Mouse (Mus musculus): ENCODE results near the gene Lnpep. TPM values are rescaled to one million over a fixed set of nuclear protein-coding genes. Genes with fewer than 3 reads are reported as not detected.
"Not testable (repeated sequence)": the region's sequence is repeated elsewhere in the genome, so short reads cannot be mapped to it uniquely, and the experiment has no call there.

The Lnpep gene
- polyA plus RNA-seq, 1 experiment: 14.3 TPM

GRCm38 (mm10) chr17:17631985-17632384 lies 7.1 kb upstream of the Lnpep start:
- TF ChIP-seq POLR2A (IDR thresholded peaks at IDR 0.05; ENCODE audit: borderline replicate concordance, control insufficient read depth, low read depth, low read length) (no peak), CTCF (IDR thresholded peaks at IDR 0.05; ENCODE audit: control insufficient read depth, insufficient read depth, low read length) (no peak)
- H3K4me1 ChIP-seq (ENCODE audit: control insufficient read depth, insufficient read depth, low read length): peaks cover 1% of the 10 kb centered on the region; the same call in 1 of the 2 replicates
- H3K4me3 ChIP-seq (replicated peaks; ENCODE audit: control insufficient read depth, low read depth, low read length): no peak overlapping the region
- H3K27ac ChIP-seq (ENCODE audit: control insufficient read depth, insufficient read depth, low read depth, low read length, poor library complexity): no peak overlapping the region

GRCm38 (mm10) chr17:17628237-17628879 lies 3.5 kb upstream of the Lnpep start:
- not testable (repeated sequence) for H3K4me3 ChIP-seq (replicated peaks; ENCODE audit: control insufficient read depth, low read depth, low read length); H3K27ac ChIP-seq (ENCODE audit: control insufficient read depth, insufficient read depth, low read depth, low read length, poor library complexity); H3K4me1 ChIP-seq (ENCODE audit: control insufficient read depth, insufficient read depth, low read length)
- 92% methylated on average over 7 of the region's 7 CpGs for WGBS

GRCm38 (mm10) chr17:17627558-17627957 lies 2.7 kb upstream of the Lnpep start:
- TF ChIP-seq CTCF (IDR thresholded peaks at IDR 0.05; ENCODE audit: control insufficient read depth, insufficient read depth, low read length) (no peak), POLR2A (IDR thresholded peaks at IDR 0.05; ENCODE audit: borderline replicate concordance, control insufficient read depth, low read depth, low read length) (no peak)
- no peak overlapping the region for H3K4me3 ChIP-seq (replicated peaks; ENCODE audit: control insufficient read depth, low read depth, low read length)
- no peaks in the 10 kb centered on the region; the same call in 1 of the 2 replicates for H3K4me1 ChIP-seq (ENCODE audit: control insufficient read depth, insufficient read depth, low read length)
- H3K27ac ChIP-seq (ENCODE audit: control insufficient read depth, insufficient read depth, low read depth, low read length, poor library complexity): no peak overlapping the region
- WGBS: 72% methylated on average over 2 of the region's 2 CpGs

GRCm38 (mm10) chr17:17625887-17626679 lies 1.2 kb upstream of the Lnpep start:
- 28% methylated on average over 7 of the region's 7 CpGs for WGBS
- H3K4me1 ChIP-seq (ENCODE audit: control insufficient read depth, insufficient read depth, low read length): no peaks in the 10 kb centered on the region; the same call in 1 of the 2 replicates
- peak overlapping the region; percentile 99; the same call in 1 of the 2 replicates for H3K27ac ChIP-seq (ENCODE audit: control insufficient read depth, insufficient read depth, low read depth, low read length, poor library complexity)
- no peak for TF ChIP-seq POLR2A (IDR thresholded peaks at IDR 0.05; ENCODE audit: borderline replicate concordance, control insufficient read depth, low read depth, low read length)
- TF ChIP-seq CTCF (IDR thresholded peaks at IDR 0.05; ENCODE audit: control insufficient read depth, insufficient read depth, low read length): no peak
- H3K4me3 ChIP-seq (replicated peaks; ENCODE audit: control insufficient read depth, low read depth, low read length): no peak overlapping the region

GRCm38 (mm10) chr17:17624421-17624956 lies 361 bp downstream of the Lnpep start:
- Histone ChIP-seq H3K27ac (ENCODE audit: control insufficient read depth, insufficient read depth, low read depth, low read length, poor library complexity) (peak overlapping the region; percentile 99), H3K4me1 (ENCODE audit: control insufficient read depth, insufficient read depth, low read length) (no peaks in the 10 kb centered on the region; the same call in 1 of the 2 replicates), H3K4me3 (replicated peaks; ENCODE audit: control insufficient read depth, low read depth, low read length) (peak overlapping the region; percentile 82)
- under 1% methylated on average over 51 of the region's 51 CpGs for WGBS
- TF ChIP-seq POLR2A (IDR thresholded peaks at IDR 0.05; ENCODE audit: borderline replicate concordance, control insufficient read depth, low read depth, low read length) (peak; percentile 84), CTCF (IDR thresholded peaks at IDR 0.05; ENCODE audit: control insufficient read depth, insufficient read depth, low read length) (no peak)

- Histone ChIP-seq H3K4me3 (replicated peaks; ENCODE audit: control insufficient read depth, low read depth, low read length) (peak overlapping the region; percentile 82), H3K4me1 (ENCODE audit: control insufficient read depth, insufficient read depth, low read length) (no peaks in the 10 kb centered on the region; the same call in 1 of the 2 replicates), H3K27ac (ENCODE audit: control insufficient read depth, insufficient read depth, low read depth, low read length, poor library complexity) (peak overlapping the region; percentile 99)
- WGBS: under 1% methylated on average over 42 of the region's 42 CpGs
- TF ChIP-seq POLR2A (IDR thresholded peaks at IDR 0.05; ENCODE audit: borderline replicate concordance, control insufficient read depth, low read depth, low read length) (no peak), CTCF (IDR thresholded peaks at IDR 0.05; ENCODE audit: control insufficient read depth, insufficient read depth, low read length) (no peak)
These were observed 895 bp downstream of the Lnpep start for GRCm38 (mm10) chr17:17623890-17624420.

GRCm38 (mm10) chr17:17623221-17623889 lies 1.5 kb downstream of the Lnpep start:
- 1% methylated on average over 7 of the region's 7 CpGs for WGBS
- TF ChIP-seq CTCF (IDR thresholded peaks at IDR 0.05; ENCODE audit: control insufficient read depth, insufficient read depth, low read length) (no peak), POLR2A (IDR thresholded peaks at IDR 0.05; ENCODE audit: borderline replicate concordance, control insufficient read depth, low read depth, low read length) (no peak)
- Histone ChIP-seq H3K4me1 (ENCODE audit: control insufficient read depth, insufficient read depth, low read length) (no peaks in the 10 kb centered on the region; the same call in 1 of the 2 replicates), H3K27ac (ENCODE audit: control insufficient read depth, insufficient read depth, low read depth, low read length, poor library complexity) (peak overlapping the region; percentile 99), H3K4me3 (replicated peaks; ENCODE audit: control insufficient read depth, low read depth, low read length) (peak overlapping the region; percentile 82)

GRCm38 (mm10) chr17:17622576-17622975 lies 2.3 kb downstream of the Lnpep start:
- Histone ChIP-seq H3K4me1 (ENCODE audit: control insufficient read depth, insufficient read depth, low read length) (no peaks in the 10 kb centered on the region; the same call in 1 of the 2 replicates), H3K27ac (ENCODE audit: control insufficient read depth, insufficient read depth, low read depth, low read length, poor library complexity) (no peak overlapping the region), H3K4me3 (replicated peaks; ENCODE audit: control insufficient read depth, low read depth, low read length) (no peak overlapping the region)
- WGBS: 93% methylated on average over 1 of the region's 1 CpGs
- TF ChIP-seq POLR2A (IDR thresholded peaks at IDR 0.05; ENCODE audit: borderline replicate concordance, control insufficient read depth, low read depth, low read length) (no peak), CTCF (IDR thresholded peaks at IDR 0.05; ENCODE audit: control insufficient read depth, insufficient read depth, low read length) (no peak)

Measured in bone marrow, adult 2 months (tissue).